In the genomic region with DNA sequence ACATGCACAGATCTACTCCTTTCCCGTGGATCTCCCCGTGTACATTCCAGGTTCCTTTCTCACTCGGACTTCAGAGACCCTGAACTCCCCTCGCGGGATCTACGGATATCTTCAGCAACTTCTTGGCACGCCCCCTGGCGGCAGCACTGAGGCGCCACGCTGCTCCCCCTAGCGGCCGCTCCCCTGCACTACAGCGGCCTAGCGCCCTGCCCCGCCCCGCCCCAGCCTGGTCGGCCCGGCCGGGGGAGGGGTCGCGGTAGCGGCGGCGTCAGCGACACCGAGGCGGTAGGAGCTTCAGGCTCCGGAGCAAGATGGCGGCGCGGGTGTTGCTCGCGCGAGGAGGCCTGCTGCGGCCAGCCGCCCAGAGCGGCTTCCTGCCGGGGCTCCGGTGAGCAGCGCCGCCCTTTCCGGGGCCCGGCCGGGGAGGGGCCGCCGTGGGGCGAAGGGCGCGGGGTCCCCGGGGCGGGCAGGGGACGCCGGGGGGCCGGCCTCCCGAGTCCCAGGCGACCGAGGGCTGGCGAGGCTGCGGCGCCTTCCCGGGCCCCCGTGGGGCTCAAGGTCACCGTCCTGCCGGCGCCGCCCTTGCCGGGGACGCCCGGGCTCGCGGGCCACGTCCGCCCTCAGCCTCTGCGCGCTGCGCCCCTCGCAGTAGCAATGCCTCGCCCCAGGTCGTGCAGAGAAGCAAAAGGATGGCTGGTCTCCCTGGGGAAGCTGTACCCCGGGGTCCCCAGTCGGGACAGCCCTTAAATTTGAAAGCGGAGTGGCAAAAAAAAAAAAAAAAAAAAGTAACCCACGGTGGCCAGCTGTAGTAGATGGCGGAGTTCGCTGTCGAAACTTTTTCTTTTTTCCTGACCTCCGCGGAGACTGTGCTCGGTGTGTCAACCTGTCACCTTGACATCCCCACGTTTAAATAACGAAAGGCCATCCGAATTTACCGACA, we compare ENCODE assay signal across 8 mouse cellular contexts. TPM values are rescaled to one million over a fixed set of nuclear protein-coding genes. Genes with fewer than 3 reads are reported as not detected.
DNase-seq lines count a peak whose midpoint lies in the region; ATAC-seq and TF ChIP-seq lines count a peak whose summit lies in the region.

Gene Nipsnap2 (plus strand): TSS at position 230 of the 940 bp plus-strand sequence.

- peak within 1 kb of the TSS; percentile 96 for H3K27ac ChIP-seq in cerebellum, adult 2 months (ENCODE audit: insufficient read depth, low read length)
- H3K27ac ChIP-seq in lung, embryonic 16.5 days (ENCODE audit: low read length) = peak within 1 kb of the TSS; percentile 98

- ATAC-seq in G1E (ENCODE audit: extremely low read depth, insufficient number of reproducible peaks, low FRiP score, poor library complexity, severe bottlenecking) = peak; percentile 37
- peak; percentile 83 to 84 for ATAC-seq in hematopoietic stem cell, adult 5-6 weeks (replicated peaks in 1 of 2; ENCODE audit: insufficient read depth in 1 of 2, low FRiP score in 2 of 2, low TSS enrichment in 1 of 2, low read depth in 1 of 2, poor library complexity in 2 of 2, severe bottlenecking in 2 of 2)
- ATAC-seq in lung, embryonic 16.5 days (ENCODE audit: low read depth) = peak; percentile 97

- peak within 1 kb of the TSS; percentile 65 for H3K4me2 ChIP-seq in lung, embryonic 16.5 days (ENCODE audit: low read depth, low read length)

- H3K4me3 ChIP-seq in G1E (ENCODE audit: low read depth, low read length) = peak within 1 kb of the TSS; percentile 79
- peak within 1 kb of the TSS; percentile 96 for H3K4me3 ChIP-seq in cerebellum, adult 2 months (replicated peaks; ENCODE audit: insufficient read depth, low read depth, low read length)
- H3K4me3 ChIP-seq in lung, embryonic 16.5 days (ENCODE audit: low read length) = peak within 1 kb of the TSS; percentile 82

- H3K9me3 ChIP-seq in G1E (replicated peaks) = no peaks in the 10 kb centered on the region
- no peaks in the 10 kb centered on the region for H3K9me3 ChIP-seq in lung, embryonic 16.5 days (ENCODE audit: control insufficient read depth, low read length)

- TF ChIP-seq CTCF in G1E (IDR thresholded peaks at IDR 0.05; ENCODE audit: low read depth, low read length) = peak; percentile 89
- TF ChIP-seq CTCF in cerebellum, adult 2 months (IDR thresholded peaks at IDR 0.05; ENCODE audit: borderline replicate concordance, insufficient read depth, low read depth, low read length) = peak; percentile 98

- H3K27me3 ChIP-seq in G1E (ENCODE audit: insufficient read depth, low read length) = no peaks in the 10 kb centered on the region
- no peaks in the 10 kb centered on the region for H3K27me3 ChIP-seq in cerebellum, adult 2 months (ENCODE audit: control insufficient read depth, insufficient read depth, low read length)
- no peaks in the 10 kb centered on the region for H3K27me3 ChIP-seq in lung, embryonic 16.5 days (ENCODE audit: control insufficient read depth, insufficient read depth, low read depth, low read length)

- peaks cover 53% of the 10 kb centered on the region for H3K4me1 ChIP-seq in G1E (ENCODE audit: insufficient read depth, low read depth, low read length)
- peaks cover 16% of the 10 kb centered on the region for H3K4me1 ChIP-seq in cerebellum, adult 2 months (ENCODE audit: control insufficient read depth, insufficient read depth, low read length)
- H3K4me1 ChIP-seq in lung, embryonic 16.5 days (replicated peaks; ENCODE audit: control insufficient read depth, insufficient read depth, low read length) = peaks cover 18% of the 10 kb centered on the region

- WGBS in cerebellum, adult 2 months = under 1% methylated on average over 90 of the region's 93 CpGs
- under 1% methylated on average over 81 of the region's 93 CpGs for WGBS in lung, embryonic 16.5 days

- peaks cover 30% of the 10 kb centered on the region for H3K36me3 ChIP-seq in G1E (replicated peaks)
- H3K36me3 ChIP-seq in lung, embryonic 16.5 days (ENCODE audit: control insufficient read depth, insufficient read depth, low read length) = peaks cover 1% of the 10 kb centered on the region; the same call in 1 of the 2 replicates

- TF ChIP-seq POLR2A in cerebellum, adult 2 months (IDR thresholded peaks at IDR 0.05; ENCODE audit: borderline replicate concordance, insufficient read depth, low read length) = peak; percentile 62

- H3K9ac ChIP-seq in lung, embryonic 16.5 days (ENCODE audit: low read length) = peak within 1 kb of the TSS; percentile 93

- DNase-seq in G1E (ENCODE audit: low spot score) = peak; percentile 72
- DNase-seq in cerebellum, adult 2 months = peak; percentile 89 to 97
- peak; percentile 90 for DNase-seq in forelimb bud, embryonic 11.5 days (ENCODE audit: low read depth, low spot score)
- DNase-seq in layer of hippocampus, adult 9-10 months (ENCODE audit: low spot score) = peak; percentile 87
- DNase-seq in ovary, postnatal 10 days (ENCODE audit: low spot score) = peak; percentile 98
- peak; percentile 84 to 91 for DNase-seq in thymus, postnatal 10 days (ENCODE audit: low spot score in 2 of 2)

RNA-seq across cellular contexts. Expression of gene Nipsnap2, which starts in this region (rescaled TPM):
- 76.7 and 101 TPM in 2 replicates for total RNA-seq in G1E (2014; fragmentation: Nextera tagmentation)
- 59.9 TPM in 2 replicates for total RNA-seq in G1E (2017)
- 41.5 and 56.0 TPM in 2 replicates for polyA plus RNA-seq in G1E (2012)
- 137 and 157 TPM in 2 replicates for polyA plus RNA-seq in cerebellum, adult 2 months (2012; rRNA removed)
- 42.6 and 45.7 TPM in 2 replicates for total RNA-seq in hematopoietic stem cell, adult 5-6 weeks (2017)
- 94.7 and 98.7 TPM in 2 replicates for polyA plus RNA-seq in lung, embryonic 16.5 days (2015; fragmentation: Nextera tagmentation; extraction: Ambion mirVana)

Comparison
In these comparisons a context has a peak if more than half of its experiments do, and no peak if none do; other contexts are left out.
1. Peak in every context shown above with its lines: DNase-seq, ATAC-seq, H3K4me3 ChIP-seq and H3K27ac ChIP-seq.
2. ATAC-seq: peak in every context shown above with its lines; median percentile 97 in lung, embryonic 16.5 days; 84 in hematopoietic stem cell, adult 5-6 weeks; 37 in G1E.